Mouse (Mus musculus): ENCODE measurements at regions not wholly inside any gene's neighbourhood (a gene's known extent, or its start where the extent isn't known, plus 50 kb on each side); places are given as distances from the start of the nearest gene placed in this dataset.

DNA sequence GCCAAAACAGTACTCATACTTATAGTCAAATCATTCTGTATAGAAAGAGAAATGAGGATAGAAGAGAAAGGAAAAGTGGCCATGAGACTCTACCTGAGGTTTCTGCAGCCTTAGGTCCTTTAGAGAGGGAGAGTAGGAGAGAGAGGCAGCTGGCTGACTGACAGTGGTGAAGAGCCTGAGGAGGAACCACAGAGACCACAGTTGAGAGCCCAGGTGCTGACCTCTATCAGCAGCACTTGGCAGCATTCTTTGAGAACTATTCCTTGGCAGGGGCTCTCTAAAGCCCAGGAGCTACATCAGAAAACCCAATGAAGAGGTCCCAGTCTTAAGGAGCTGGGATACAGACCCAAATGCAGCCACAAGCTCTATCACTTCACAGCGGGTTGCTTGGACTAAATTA lies 246.6 kb upstream of the Thbs1 start:
- ATAC-seq (ENCODE audit: low FRiP score, low read depth) (no peak), DNase-seq (ENCODE audit: low spot score) (no peak)
- no peak overlapping the region for H3K4me2 ChIP-seq (replicated peaks; ENCODE audit: low read depth, low read length, severe bottlenecking)
- H3K9ac ChIP-seq (ENCODE audit: low read depth, low read length, severe bottlenecking): no peak overlapping the region
- WGBS: 94% methylated on average over 1 of the region's 1 CpGs
- H3K4me3 ChIP-seq (replicated peaks; ENCODE audit: low read length): no peak overlapping the region
- TF ChIP-seq POLR2A (IDR thresholded peaks at IDR 0.05; ENCODE audit: borderline replicate concordance, extremely low read depth, insufficient read depth, insufficient read length): no peak
- H3K4me1 ChIP-seq (ENCODE audit: control insufficient read depth, insufficient read depth, low read length): peaks cover 17% of the 10 kb centered on the region
- no peak overlapping the region for H3K27ac ChIP-seq (replicated peaks; ENCODE audit: low read depth, low read length)
- no peaks in the 10 kb centered on the region for H3K36me3 ChIP-seq (ENCODE audit: control insufficient read depth, insufficient read depth, low read length)
- no peaks in the 10 kb centered on the region for H3K9me3 ChIP-seq (ENCODE audit: control insufficient read depth, low read length)
- no peaks in the 10 kb centered on the region for H3K27me3 ChIP-seq (ENCODE audit: control insufficient read depth, insufficient read depth, low read length)

DNA sequence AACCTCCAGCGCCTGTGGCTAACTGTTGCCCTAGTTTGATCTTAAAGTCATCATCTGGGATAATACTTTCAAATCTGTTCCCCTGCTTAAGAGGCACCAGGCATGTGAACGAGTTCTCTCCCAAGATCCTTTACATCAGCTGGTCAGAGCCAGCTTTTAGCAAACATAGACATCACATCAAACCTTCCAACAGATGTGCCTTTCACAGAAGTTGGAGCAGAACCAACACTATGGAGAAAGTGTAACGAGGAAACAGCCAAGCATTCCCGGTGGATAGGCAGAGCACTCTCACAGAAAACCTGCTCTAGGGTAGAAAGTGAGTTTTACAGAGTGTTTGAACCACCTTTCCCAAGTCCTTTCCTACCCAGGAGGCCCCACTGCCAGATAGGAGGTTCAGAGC lies 244.7 kb upstream of the Thbs1 start:
- WGBS: 31% methylated on average over 4 of the region's 4 CpGs
- H3K9ac ChIP-seq (ENCODE audit: low read depth, low read length, severe bottlenecking): no peak overlapping the region
- H3K4me3 ChIP-seq (replicated peaks; ENCODE audit: low read length): no peak overlapping the region
- peak; percentile 75 for ATAC-seq (ENCODE audit: low FRiP score, low read depth)
- no peaks in the 10 kb centered on the region for H3K36me3 ChIP-seq (ENCODE audit: control insufficient read depth, insufficient read depth, low read length)
- no peaks in the 10 kb centered on the region for H3K27me3 ChIP-seq (ENCODE audit: control insufficient read depth, insufficient read depth, low read length)
- no peak for TF ChIP-seq POLR2A (IDR thresholded peaks at IDR 0.05; ENCODE audit: borderline replicate concordance, extremely low read depth, insufficient read depth, insufficient read length)
- no peaks in the 10 kb centered on the region for H3K9me3 ChIP-seq (ENCODE audit: control insufficient read depth, low read length)
- peaks cover 17% of the 10 kb centered on the region for H3K4me1 ChIP-seq (ENCODE audit: control insufficient read depth, insufficient read depth, low read length)
- H3K4me2 ChIP-seq (replicated peaks; ENCODE audit: low read depth, low read length, severe bottlenecking): no peak overlapping the region
- DNase-seq (ENCODE audit: low spot score): peak; percentile 81
- peak overlapping the region; percentile 81 for H3K27ac ChIP-seq (replicated peaks; ENCODE audit: low read depth, low read length)

GRCm38 (mm10) chr2:117867409-117867808 lies 244.3 kb upstream of the Thbs1 start:
- TF ChIP-seq POLR2A (IDR thresholded peaks at IDR 0.05; ENCODE audit: borderline replicate concordance, extremely low read depth, insufficient read depth, insufficient read length): no peak
- H3K4me2 ChIP-seq (replicated peaks; ENCODE audit: low read depth, low read length, severe bottlenecking): no peak overlapping the region
- H3K4me1 ChIP-seq (ENCODE audit: control insufficient read depth, insufficient read depth, low read length): peaks cover 17% of the 10 kb centered on the region
- peak overlapping the region; percentile 81 for H3K27ac ChIP-seq (replicated peaks; ENCODE audit: low read depth, low read length)
- H3K9me3 ChIP-seq (ENCODE audit: control insufficient read depth, low read length): no peaks in the 10 kb centered on the region
- peak; percentile 50 for ATAC-seq (ENCODE audit: low FRiP score, low read depth)
- DNase-seq (ENCODE audit: low spot score): peak; percentile 23
- no peak overlapping the region for H3K4me3 ChIP-seq (replicated peaks; ENCODE audit: low read length)
- WGBS: 49% methylated on average over 3 of the region's 3 CpGs
- no peaks in the 10 kb centered on the region for H3K36me3 ChIP-seq (ENCODE audit: control insufficient read depth, insufficient read depth, low read length)
- no peaks in the 10 kb centered on the region for H3K27me3 ChIP-seq (ENCODE audit: control insufficient read depth, insufficient read depth, low read length)
- no peak overlapping the region for H3K9ac ChIP-seq (ENCODE audit: low read depth, low read length, severe bottlenecking)

DNA sequence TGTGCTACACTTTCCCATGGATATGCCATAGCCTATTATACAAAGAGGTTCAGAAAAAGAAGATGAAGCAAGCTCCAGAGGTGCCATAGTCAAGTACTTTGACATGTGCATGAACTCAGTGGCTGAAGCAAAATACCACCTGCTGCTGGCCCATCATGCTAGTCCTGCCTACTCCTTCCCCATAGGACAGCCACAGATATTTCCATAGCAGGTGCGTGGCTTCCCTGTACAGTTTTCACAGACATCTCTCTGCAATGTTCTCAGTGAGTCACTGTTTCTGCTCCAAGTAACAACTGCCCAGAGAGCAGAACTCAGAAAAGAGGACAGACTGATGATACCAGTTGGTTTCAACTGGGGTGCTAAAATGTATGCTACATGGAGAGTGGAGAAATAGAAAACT lies 242.8 kb upstream of the Thbs1 start:
- no peak overlapping the region for H3K27ac ChIP-seq (replicated peaks; ENCODE audit: low read depth, low read length)
- no peaks in the 10 kb centered on the region for H3K36me3 ChIP-seq (ENCODE audit: control insufficient read depth, insufficient read depth, low read length)
- H3K4me3 ChIP-seq (replicated peaks; ENCODE audit: low read length): no peak overlapping the region
- H3K4me1 ChIP-seq (ENCODE audit: control insufficient read depth, insufficient read depth, low read length): peaks cover 17% of the 10 kb centered on the region
- 97% methylated on average over 1 of the region's 1 CpGs for WGBS
- H3K9me3 ChIP-seq (ENCODE audit: control insufficient read depth, low read length): no peaks in the 10 kb centered on the region
- ATAC-seq (ENCODE audit: low FRiP score, low read depth) (no peak), DNase-seq (ENCODE audit: low spot score) (no peak)
- no peak overlapping the region for H3K9ac ChIP-seq (ENCODE audit: low read depth, low read length, severe bottlenecking)
- no peak for TF ChIP-seq POLR2A (IDR thresholded peaks at IDR 0.05; ENCODE audit: borderline replicate concordance, extremely low read depth, insufficient read depth, insufficient read length)
- H3K4me2 ChIP-seq (replicated peaks; ENCODE audit: low read depth, low read length, severe bottlenecking): no peak overlapping the region
- no peaks in the 10 kb centered on the region for H3K27me3 ChIP-seq (ENCODE audit: control insufficient read depth, insufficient read depth, low read length)

DNA sequence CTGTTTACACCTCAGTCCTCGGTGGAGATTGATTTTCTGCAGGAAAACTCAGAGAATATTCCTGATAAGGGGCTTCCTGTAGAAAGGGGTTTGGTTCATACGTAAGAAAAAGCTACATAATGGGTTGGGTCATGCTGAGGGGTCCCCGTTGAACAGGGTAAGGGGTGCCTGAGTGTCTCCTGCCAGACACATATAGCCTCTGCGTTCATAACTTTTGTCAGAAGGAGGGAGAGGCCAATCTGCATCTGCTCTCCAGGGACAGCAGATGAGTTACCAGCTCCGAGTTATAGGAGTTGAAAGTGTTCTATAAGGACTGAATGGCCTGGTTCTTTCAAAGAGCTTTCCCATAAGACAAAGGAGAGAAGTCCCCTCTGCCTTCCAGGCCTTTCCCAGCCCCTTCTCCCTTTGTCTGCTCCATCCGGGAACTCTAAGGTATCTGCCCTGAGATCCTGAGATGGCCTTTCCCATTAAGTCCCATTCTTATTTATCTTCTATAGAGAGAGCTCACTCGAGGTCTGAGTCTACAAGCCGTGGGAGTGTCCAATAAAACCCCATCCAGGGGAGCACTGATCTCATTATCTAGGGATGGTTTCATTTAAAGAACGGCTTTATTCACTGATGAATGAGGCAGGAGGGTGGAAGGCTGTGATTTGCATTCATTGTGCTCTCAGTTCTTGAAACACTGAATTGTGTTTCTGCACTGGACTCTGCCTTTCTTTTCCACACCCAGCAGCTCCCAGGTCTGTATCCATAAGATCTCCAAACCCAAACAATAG lies 240.0 kb upstream of the Thbs1 start:
- no peak overlapping the region for H3K4me3 ChIP-seq (replicated peaks; ENCODE audit: low read length)
- WGBS: 63% methylated on average over 9 of the region's 9 CpGs
- no peak for ATAC-seq (ENCODE audit: low FRiP score, low read depth)

More for the DNA sequence above, 240.0 kb upstream of the Thbs1 start:
- H3K4me1 ChIP-seq (ENCODE audit: control insufficient read depth, insufficient read depth, low read length): peaks cover 9% of the 10 kb centered on the region
- H3K27me3 ChIP-seq (ENCODE audit: control insufficient read depth, insufficient read depth, low read length): no peaks in the 10 kb centered on the region
- no peak overlapping the region for H3K27ac ChIP-seq (replicated peaks; ENCODE audit: low read depth, low read length)
- no peak overlapping the region for H3K4me2 ChIP-seq (replicated peaks; ENCODE audit: low read depth, low read length, severe bottlenecking)
- no peaks in the 10 kb centered on the region for H3K36me3 ChIP-seq (ENCODE audit: control insufficient read depth, insufficient read depth, low read length)
- no peak for TF ChIP-seq POLR2A (IDR thresholded peaks at IDR 0.05; ENCODE audit: borderline replicate concordance, extremely low read depth, insufficient read depth, insufficient read length)
- no peak for DNase-seq (ENCODE audit: low spot score)
- no peaks in the 10 kb centered on the region for H3K9me3 ChIP-seq (ENCODE audit: control insufficient read depth, low read length)
- H3K9ac ChIP-seq (ENCODE audit: low read depth, low read length, severe bottlenecking): no peak overlapping the region
